Mouse (Mus musculus) mouse trophoblast stem cell (cell line): Measurements from ENCODE around the gene Sfxn5.

Source experiments
- in situ Hi-C, 2 experiments: fragments of 300-500 bp; cut with MseI, MboI; formaldehyde crosslinking; loops; 2 replicates in 1 of 2; 3 replicates in 1 of 2; pipeline ENCODE4 v1.15.1; 2025

The Sfxn5 gene

GRCm38 (mm10) chr6:85193381-85194318, 139.6 kb downstream of the Sfxn5 start:
- in situ Hi-C loops = no loop called here

- in situ Hi-C loops = no loop called here
Measured at GRCm38 (mm10) chr6:85191751-85192440, 141.3 kb downstream of the Sfxn5 start.

- in situ Hi-C loops = no loop called here
Measured at GRCm38 (mm10) chr6:85190671-85191070, 142.6 kb downstream of the Sfxn5 start.

- in situ Hi-C loops = no loop called here
Measured at GRCm38 (mm10) chr6:85189911-85190591, 143.2 kb downstream of the Sfxn5 start.

GRCm38 (mm10) chr6:85189361-85189760, 143.9 kb downstream of the Sfxn5 start:
- in situ Hi-C loops = no loop called here

- in situ Hi-C loops = no loop called here
Measured at GRCm38 (mm10) chr6:85188256-85189110, 144.7 kb downstream of the Sfxn5 start.

- in situ Hi-C loops = no loop called here
Measured at GRCm38 (mm10) chr6:85187340-85188211, 145.6 kb downstream of the Sfxn5 start, which contains the start of gene Emx1. Gene Emx1 (plus strand): TSS chr6:85187438.

GRCm38 (mm10) chr6:85186744-85187059, 146.5 kb downstream of the Sfxn5 start:
- in situ Hi-C loops = no loop called here

GRCm38 (mm10) chr6:85186033-85186743, 147.0 kb downstream of the Sfxn5 start:
- in situ Hi-C loops = no loop called here

GRCm38 (mm10) chr6:85183951-85184350, 149.3 kb downstream of the Sfxn5 start:
- in situ Hi-C loops = no loop called here

GRCm38 (mm10) chr6:85180036-85180435, 153.2 kb downstream of the Sfxn5 start:
- in situ Hi-C loops = no loop called here

- in situ Hi-C loops = no loop called here
Measured at GRCm38 (mm10) chr6:85179569-85179968, 153.7 kb downstream of the Sfxn5 start.

GRCm38 (mm10) chr6:85165440-85165921, 167.7 kb downstream of the Sfxn5 start:
- in situ Hi-C loops = loop anchor here (10.0 kb wide), 2 partner anchors 69 to 239 kb away; no protein-coding TSS in a partner anchor
